Mouse (Mus musculus) lung, postnatal 4 days (tissue): ENCODE measurements around the gene Nedd8.

ENCODE experiments used
- DNase-seq, 2 experiments: peaks; one replicate each; pipeline ENCODE4 v3.0.0; 2021

The Nedd8 gene

GRCm38 (mm10) chr14:55659960-55660573 lies 11.9 kb downstream of the Nedd8 start, which contains the start of gene Mdp1:
Gene Mdp1 (minus strand): TSS chr14:55660508.
- DNase-seq: peak; percentile 86 to 87

- DNase-seq: no peak
These were observed 13.9 kb downstream of the Nedd8 start for GRCm38 (mm10) chr14:55658011-55658410.

GRCm38 (mm10) chr14:55656935-55657334 lies 15.0 kb downstream of the Nedd8 start:
- DNase-seq: no peak

- DNase-seq: no peak
These were observed 20.4 kb downstream of the Nedd8 start for GRCm38 (mm10) chr14:55651528-55651927.

GRCm38 (mm10) chr14:55649884-55650283 lies 22.0 kb downstream of the Nedd8 start, which contains the start of gene Tssk4:
Gene Tssk4 (plus strand): TSS chr14:55650184.
- no peak for DNase-seq

GRCm38 (mm10) chr14:55644261-55644888 lies 27.5 kb downstream of the Nedd8 start:
- DNase-seq: peak in 1 of 2 experiments; percentile 29

GRCm38 (mm10) chr14:55643060-55643907 lies 28.6 kb downstream of the Nedd8 start, which contains the start of gene Tm9sf1:
Gene Tm9sf1 (minus strand): TSS chr14:55643806.
- DNase-seq: peak; percentile 90

GRCm38 (mm10) chr14:55642679-55643059 lies 29.3 kb downstream of the Nedd8 start:
- DNase-seq: no peak

GRCm38 (mm10) chr14:55641291-55641690 lies 30.6 kb downstream of the Nedd8 start:
- DNase-seq: no peak

GRCm38 (mm10) chr14:55640816-55641215 lies 31.1 kb downstream of the Nedd8 start:
- no peak for DNase-seq

GRCm38 (mm10) chr14:55637795-55638194 lies 34.1 kb downstream of the Nedd8 start, which contains the start of gene Gm49378:
Gene Gm49378 (minus strand): TSS chr14:55637895.
- DNase-seq: no peak

- DNase-seq: peak; percentile 91 to 92
These were observed 36.4 kb downstream of the Nedd8 start, which contains the start of gene Ipo4 for GRCm38 (mm10) chr14:55635523-55636007. Gene Ipo4 (minus strand): TSS chr14:55635957.

- no peak for DNase-seq
These were observed 36.9 kb downstream of the Nedd8 start for GRCm38 (mm10) chr14:55634874-55635522.

- peak; percentile 46 to 72 for DNase-seq
These were observed 42.6 kb downstream of the Nedd8 start for GRCm38 (mm10) chr14:55629312-55629711.

GRCm38 (mm10) chr14:55628077-55628827 lies 43.7 kb downstream of the Nedd8 start:
- DNase-seq: no peak

GRCm38 (mm10) chr14:55618486-55619195 lies 53.3 kb downstream of the Nedd8 start:
- peak in 1 of 2 experiments; percentile 15 for DNase-seq

- DNase-seq: peak; percentile 53 to 67
These were observed 54.1 kb downstream of the Nedd8 start, which contains the start of gene Rec8 for GRCm38 (mm10) chr14:55617822-55618221. Gene Rec8 (plus strand): TSS chr14:55618037.

GRCm38 (mm10) chr14:55616844-55617243 lies 55.1 kb downstream of the Nedd8 start:
- no peak for DNase-seq

- DNase-seq: no peak
These were observed 56.0 kb downstream of the Nedd8 start for GRCm38 (mm10) chr14:55615876-55616275.

GRCm38 (mm10) chr14:55614565-55615178 lies 57.3 kb downstream of the Nedd8 start:
- no peak for DNase-seq

GRCm38 (mm10) chr14:55613346-55613745 lies 58.6 kb downstream of the Nedd8 start:
- no peak for DNase-seq
